In genomic region chr10:128058601-128059151, GRCm38 (mm10) we compare ENCODE assay signal across 8 mouse cellular contexts. TPM values are rescaled to one million over a fixed set of nuclear protein-coding genes. Genes with fewer than 3 reads are reported as not detected.
A peak's percentile ranks its signal among the peaks of the same experiment; 100 is the strongest.
DNase-seq lines count a peak whose midpoint lies in the region; ATAC-seq and TF ChIP-seq lines count a peak whose summit lies in the region.

TSS of gene Ptges3 (plus strand) at chr10:128058954.

- peak within 1 kb of the TSS; percentile 98 for H3K27ac ChIP-seq in cortical plate, adult 2 months (ENCODE audit: insufficient read depth, low read length)

- peaks cover 8% of the 10 kb centered on the region for H3K4me1 ChIP-seq in cortical plate, adult 2 months (ENCODE audit: control insufficient read depth, insufficient read depth, low read length)

- peak; percentile 52 for TF ChIP-seq POLR2A in cortical plate, adult 2 months (IDR thresholded peaks at IDR 0.05; ENCODE audit: extremely low read depth, insufficient read depth, low read length)

- TF ChIP-seq CTCF in cortical plate, adult 2 months (IDR thresholded peaks at IDR 0.05; ENCODE audit: extremely low read depth, insufficient read depth, low read length): no peak

- peak; percentile 69 for ATAC-seq in activated CD4-positive, CD25-positive, alpha-beta regulatory T cell, adult 4 months
- ATAC-seq in megakaryocyte progenitor cell, adult 5-6 weeks (replicated peaks; ENCODE audit: poor library complexity): peak; percentile 80

- peak within 1 kb of the TSS; percentile 90 for H3K4me3 ChIP-seq in cortical plate, adult 2 months (ENCODE audit: insufficient read depth, low read length)

- DNase-seq in gastrocnemius, postnatal 10 days: peak; percentile 99
- peak; percentile 97 for DNase-seq in induced T-regulatory cell, adult 2 months (ENCODE audit: low read depth)
- peak; percentile 92 to 96 for DNase-seq in left cerebral cortex, adult 9 months (ENCODE audit: low spot score in 2 of 2)
- DNase-seq in right cerebral cortex, postnatal 14 days: peak; percentile 99
- DNase-seq in urinary bladder, postnatal 36 days (ENCODE audit: low spot score in 2 of 2): peak; percentile 91 to 96

RNA-seq across cellular contexts. Expression of gene Ptges3, which starts in this region (rescaled TPM):
- 100 to 1,000 TPM; 194 to 285 TPM for polyA plus RNA-seq in activated CD4-positive, CD25-positive, alpha-beta regulatory T cell, adult 4 months (2017; shearing (Covaris generic))
- polyA plus RNA-seq in cortical plate, adult 2 months (2012; rRNA removed): 66.9 and 67.7 TPM in 2 replicates
- 10 to 100 TPM; 76.1 to 84.5 TPM for total RNA-seq in gastrocnemius, postnatal 10 days (2021)
- 247 and 270 TPM in 2 replicates for total RNA-seq in megakaryocyte progenitor cell, adult 5-6 weeks (2015)
- 310 and 351 TPM in 2 replicates for total RNA-seq in megakaryocyte progenitor cell, adult 5-6 weeks (2017)

Comparison
In these comparisons a context has a peak if more than half of its experiments do, and no peak if none do; other contexts are left out.
1. Peak in every context shown above with its lines: DNase-seq, ATAC-seq, H3K4me3 ChIP-seq and H3K27ac ChIP-seq.